7 mouse cellular contexts compared by ENCODE assay signal in the genomic region with DNA sequence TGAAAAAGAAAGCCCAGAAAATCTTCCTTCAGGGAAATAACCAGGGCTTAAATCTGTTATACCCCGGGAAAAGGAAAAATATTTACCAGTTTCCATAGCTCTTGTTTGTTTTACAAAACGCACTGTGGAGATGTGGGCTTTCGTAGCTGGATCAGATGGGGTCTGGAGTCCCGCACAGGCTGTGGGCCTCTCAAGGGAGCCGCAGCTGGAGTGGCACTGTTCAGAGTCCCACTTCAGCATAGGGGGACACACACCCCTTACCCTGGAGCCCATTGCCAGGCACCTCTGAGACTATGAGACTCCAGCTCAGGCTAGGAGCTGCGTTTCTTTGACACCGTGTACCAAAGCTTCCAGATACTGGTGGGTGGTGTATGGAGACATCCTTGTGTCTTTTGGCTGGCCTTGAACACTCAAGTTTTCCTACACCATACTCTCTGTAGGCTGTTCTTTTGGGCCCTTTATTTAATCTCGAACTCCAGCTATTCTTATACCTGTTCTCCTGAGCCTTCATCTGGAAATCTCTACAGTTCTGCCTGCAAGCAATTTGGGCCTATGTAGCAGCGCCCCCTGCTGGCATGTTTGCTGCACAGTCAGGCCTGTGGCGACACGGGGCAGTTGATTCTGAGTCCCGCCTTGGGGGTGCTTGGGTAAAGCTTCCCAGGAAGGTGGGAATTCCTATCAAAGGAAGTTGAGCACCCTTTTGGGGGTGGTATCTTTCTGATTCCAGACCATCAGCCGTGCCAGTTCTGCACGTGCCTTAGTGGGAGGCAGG. TPM values are rescaled to one million over a fixed set of nuclear protein-coding genes. Genes with fewer than 3 reads are reported as not detected.
DNase-seq lines count a peak whose midpoint lies in the region; ATAC-seq and TF ChIP-seq lines count a peak whose summit lies in the region.

No protein-coding gene starts in this region.

- DNase-seq in MEL (ENCODE audit: low read depth, low spot score) = peak; percentile 17
- peak; percentile 92 for DNase-seq in adrenal gland, postnatal 10 days
- peak; percentile 86 for DNase-seq in embryonic facial prominence, embryonic 10.5 days (ENCODE audit: low spot score)
- peak; percentile 51 to 53 for DNase-seq in layer of hippocampus, postnatal 36 days
- peak; percentile 26 to 62 for DNase-seq in spleen, adult 18-20 months

- TF ChIP-seq EP300 in MEL (IDR thresholded peaks at IDR 0.05; ENCODE audit: low read depth in 1 of 2, low read length in 2 of 2) = no peak

- no peak overlapping the region for H3K9ac ChIP-seq in MEL (ENCODE audit: control insufficient read depth, low read depth, low read length, poor library complexity, severe bottlenecking)

- no peak overlapping the region for H3K4me3 ChIP-seq in MEL (ENCODE audit: control insufficient read depth in 1 of 2, insufficient read depth in 1 of 2, low read depth in 2 of 2, low read length in 2 of 2)
- H3K4me3 ChIP-seq in embryonic facial prominence, embryonic 10.5 days = no peak overlapping the region

- peak; percentile 68 to 81; a peak in 3 of 4 replicates for ATAC-seq in hematopoietic stem cell, adult 5-6 weeks (replicated peaks in 1 of 2; ENCODE audit: insufficient read depth in 1 of 2, low FRiP score in 2 of 2, low TSS enrichment in 1 of 2, low read depth in 1 of 2, poor library complexity in 2 of 2, severe bottlenecking in 2 of 2)
- peak; percentile 64 for ATAC-seq in megakaryocyte, adult 5-6 weeks (ENCODE audit: poor library complexity, severe bottlenecking)

- peak; percentile 18 for TF ChIP-seq RAD21 in MEL (IDR thresholded peaks at IDR 0.05; ENCODE audit: low read depth, low read length)

- no peaks in the 10 kb centered on the region for H3K4me1 ChIP-seq in MEL (ENCODE audit: control insufficient read depth in 1 of 2, insufficient read depth in 2 of 2, low read length in 2 of 2)
- H3K4me1 ChIP-seq in embryonic facial prominence, embryonic 10.5 days = no peaks in the 10 kb centered on the region

- peak; percentile 28 to 70 (median 37) for TF ChIP-seq CTCF in MEL (IDR thresholded peaks at IDR 0.05 in 2 of 3, conservative IDR thresholded peaks at IDR 0.05 in 1 of 3; ENCODE audit: control insufficient read depth in 1 of 3, insufficient read depth in 1 of 3, low read depth in 2 of 3, low read length in 3 of 3, poor library complexity in 1 of 3, severe bottlenecking in 1 of 3)

- no peak overlapping the region for H3K27ac ChIP-seq in MEL (ENCODE audit: control insufficient read depth, low read depth, low read length)
- H3K27ac ChIP-seq in embryonic facial prominence, embryonic 10.5 days (replicated peaks) = no peak overlapping the region

- no peaks in the 10 kb centered on the region for H3K27me3 ChIP-seq in MEL (ENCODE audit: control insufficient read depth in 1 of 2, insufficient read depth in 2 of 2, low read length in 2 of 2)
- no peaks in the 10 kb centered on the region; the same call in 1 of the 2 replicates for H3K27me3 ChIP-seq in embryonic facial prominence, embryonic 10.5 days (replicated peaks; ENCODE audit: low read depth, poor library complexity, severe bottlenecking)

- no peaks in the 10 kb centered on the region for H3K79me2 ChIP-seq in MEL (ENCODE audit: control insufficient read depth, insufficient read depth, low read length, poor library complexity)

- TF ChIP-seq POLR2A in MEL (IDR thresholded peaks at IDR 0.05; ENCODE audit: control insufficient read depth in 1 of 2, insufficient read depth in 1 of 2, low read depth in 1 of 2, low read length in 2 of 2, poor library complexity in 1 of 2) = no peak

- H3K9me3 ChIP-seq in MEL (replicated peaks; ENCODE audit: insufficient read depth, low read length) = no peaks in the 10 kb centered on the region
- H3K9me3 ChIP-seq in embryonic facial prominence, embryonic 10.5 days = no peaks in the 10 kb centered on the region

- WGBS in embryonic facial prominence, embryonic 10.5 days = 47% methylated on average over 14 of the region's 14 CpGs

- H3K36me3 ChIP-seq in MEL (ENCODE audit: control insufficient read depth in 1 of 2, insufficient read depth in 2 of 2, low read length in 2 of 2) = no peaks in the 10 kb centered on the region
- H3K36me3 ChIP-seq in embryonic facial prominence, embryonic 10.5 days (replicated peaks) = no peaks in the 10 kb centered on the region

TF ChIP-seq in MEL, 35 proteins besides CTCF, POLR2A, EP300 and RAD21:
- TF ChIP-seq POLR2AphosphoS2 (IDR thresholded peaks at IDR 0.05; ENCODE audit: low read length) (no peak), MAZ (IDR thresholded peaks at IDR 0.05; ENCODE audit: low read depth, low read length) (no peak), NELFE (IDR thresholded peaks at IDR 0.05; ENCODE audit: low read depth, low read length) (no peak), GATA1 (IDR thresholded peaks at IDR 0.05; ENCODE audit: low read depth, low read length) (no peak)
TF ChIP-seq in MEL: peak in this region for 0.

RNA-seq across cellular contexts. Expression of a gene that starts 28.9 kb away (rescaled TPM):
- not detected in 2 replicates for total RNA-seq in MEL (2012; rRNA removed)
- polyA plus RNA-seq in MEL (2012; ENCODE audit: insufficient read depth in 1 of 2, insufficient read length in 2 of 2, low read depth in 1 of 2, low replicate concordance in 2 of 2, missing spikeins in 1 of 2) = not detected
- under 1 TPM; 0.36 to 0.54 TPM for total RNA-seq in adrenal gland, postnatal 10 days (2021)
- polyA plus RNA-seq in embryonic facial prominence, embryonic 10.5 days (2016; fragmentation: Nextera tagmentation; extraction: Ambion mirVana) = 0.21 and 0.38 TPM in 2 replicates
- not detected in 2 replicates for total RNA-seq in hematopoietic stem cell, adult 5-6 weeks (2017)
- 1 to 10 TPM; 5.7 to 7.2 TPM for total RNA-seq in layer of hippocampus, postnatal 36 days (2021)
- total RNA-seq in megakaryocyte, adult 5-6 weeks (2015) = not detected in 2 replicates
- total RNA-seq in megakaryocyte, adult 5-6 weeks (2017) = not detected in 2 replicates

Comparison
In these comparisons a context has a peak if more than half of its experiments do, and no peak if none do; other contexts are left out.
1. DNase-seq: peak in every context shown above with its lines; median percentile 92 in adrenal gland, postnatal 10 days; 86 in embryonic facial prominence, embryonic 10.5 days; 52 in layer of hippocampus, postnatal 36 days; 44 in spleen, adult 18-20 months; 17 in MEL.